Mouse (Mus musculus) heart, adult 9 months (tissue): ENCODE measurements around the gene Tbc1d21.

Experiments
- DNase-seq, 2 experiments: peaks; one replicate each; pipeline ENCODE4 v3.0.0; 2022; ENCODE audit warnings: low spot score in 2 of 2

Gene Tbc1d21

GRCm38 (mm10) chr9:58345963-58346362, 24.3 kb downstream of the Tbc1d21 start:
- DNase-seq, result no peak

DNA sequence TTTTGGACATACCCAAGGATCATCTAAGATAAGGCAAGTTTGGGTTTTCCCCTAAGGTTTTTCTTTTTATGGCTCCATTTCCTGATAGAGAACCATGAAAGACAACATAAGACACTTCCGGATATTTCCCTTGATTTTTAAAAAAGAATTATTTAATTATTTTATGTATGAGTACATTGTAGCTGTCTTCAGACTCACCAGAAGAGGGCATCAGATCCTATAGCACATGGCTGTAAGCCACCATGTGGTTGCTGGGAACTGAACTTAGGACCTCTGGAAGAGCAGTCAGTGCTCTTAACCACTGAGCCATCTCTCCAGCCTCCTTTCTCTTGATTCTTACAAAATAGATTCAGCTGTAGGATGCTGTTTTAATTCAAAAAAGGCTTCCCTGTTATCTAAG, 28.5 kb downstream of the Tbc1d21 start:
- no peak for DNase-seq

DNA sequence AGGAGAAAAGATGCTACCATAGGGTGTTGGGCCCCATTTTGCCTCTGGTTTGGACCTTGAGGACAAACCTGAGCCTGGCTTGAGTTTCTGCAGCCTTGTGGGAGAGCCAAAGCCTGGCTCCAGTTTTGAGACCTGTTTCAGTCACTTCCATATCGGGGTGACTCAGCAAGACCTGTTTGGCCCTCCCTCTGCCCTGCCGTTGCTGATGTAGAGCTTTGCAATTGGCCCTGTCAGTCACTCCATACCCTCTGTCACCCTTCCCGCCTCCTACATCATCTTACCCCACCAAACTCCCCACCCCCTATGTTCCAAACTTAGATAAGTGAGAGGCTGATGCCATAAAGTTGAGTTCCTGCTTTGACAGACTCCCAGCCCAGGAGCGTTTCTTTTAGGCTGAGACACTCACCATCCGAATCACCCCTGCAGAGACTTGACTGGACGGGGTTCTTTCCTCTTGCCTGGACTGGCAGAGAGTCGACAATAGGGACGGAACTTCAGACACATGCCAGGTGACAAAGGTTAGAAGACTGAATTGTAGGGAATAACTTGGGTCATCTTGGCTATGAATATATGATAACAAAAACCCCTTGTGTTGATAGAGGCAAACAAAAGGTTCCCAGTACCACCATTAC, 33.5 kb downstream of the Tbc1d21 start:
- DNase-seq, result no peak

DNA sequence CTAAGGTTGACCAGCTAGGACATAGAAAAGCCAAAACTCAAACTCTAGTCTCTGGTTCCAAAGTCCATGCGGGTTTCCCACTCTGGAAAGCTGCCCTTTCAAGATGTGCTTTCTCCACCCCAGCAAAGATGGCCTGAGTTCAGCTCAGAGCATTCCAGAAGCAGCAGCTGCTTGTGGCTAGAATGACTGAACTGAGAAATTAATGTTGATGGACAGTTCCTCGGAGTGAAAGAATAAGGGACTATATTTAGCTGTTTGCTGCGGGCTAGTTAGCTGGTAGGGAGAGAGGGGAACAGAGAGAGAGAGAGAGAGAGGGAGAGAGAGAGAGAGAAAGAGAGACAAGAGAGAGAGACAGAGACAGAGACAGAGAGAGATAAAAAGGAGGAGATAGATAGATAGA, 39.0 kb downstream of the Tbc1d21 start:
- DNase-seq, result no peak

DNA sequence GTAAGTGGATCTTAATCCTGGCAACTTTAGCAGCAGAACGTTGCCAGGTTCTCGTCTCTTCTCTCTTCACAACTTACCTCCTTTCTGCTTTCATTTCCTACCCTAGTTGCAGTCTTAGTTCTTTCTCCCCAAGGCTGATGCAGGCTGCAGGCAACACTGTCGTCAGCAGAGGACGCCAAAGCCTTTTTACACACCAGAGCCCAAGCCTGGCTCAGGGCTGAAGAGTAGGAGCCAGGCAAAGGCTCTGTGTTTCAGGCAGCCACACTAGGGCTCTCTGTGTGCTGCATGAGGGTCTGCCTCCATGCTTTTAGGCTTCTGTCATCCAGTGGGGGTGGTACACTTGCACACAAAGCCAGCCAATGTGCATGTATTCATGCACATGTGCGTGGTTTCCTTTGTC, 40.0 kb downstream of the Tbc1d21 start:
- no peak for DNase-seq

DNA sequence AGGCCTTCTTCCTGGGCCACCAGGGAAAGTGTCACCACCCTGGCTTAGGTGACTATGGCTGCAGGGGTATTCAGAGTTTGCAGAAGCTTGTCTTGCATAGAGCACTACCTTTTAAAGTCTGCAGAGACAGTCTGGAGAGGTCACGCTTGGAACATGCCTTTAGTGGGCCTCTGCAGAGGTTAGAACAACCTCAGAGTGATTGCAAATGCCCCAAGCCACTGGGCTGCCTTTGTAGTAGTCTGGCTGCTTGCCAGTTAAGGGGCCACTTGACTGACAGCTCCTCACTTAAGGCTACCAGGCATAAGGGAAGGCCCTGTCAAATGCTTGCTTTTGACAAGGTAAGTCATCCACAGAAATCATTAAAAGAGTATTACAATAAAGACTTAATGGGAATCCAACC, 42.9 kb downstream of the Tbc1d21 start:
- no peak for DNase-seq

DNA sequence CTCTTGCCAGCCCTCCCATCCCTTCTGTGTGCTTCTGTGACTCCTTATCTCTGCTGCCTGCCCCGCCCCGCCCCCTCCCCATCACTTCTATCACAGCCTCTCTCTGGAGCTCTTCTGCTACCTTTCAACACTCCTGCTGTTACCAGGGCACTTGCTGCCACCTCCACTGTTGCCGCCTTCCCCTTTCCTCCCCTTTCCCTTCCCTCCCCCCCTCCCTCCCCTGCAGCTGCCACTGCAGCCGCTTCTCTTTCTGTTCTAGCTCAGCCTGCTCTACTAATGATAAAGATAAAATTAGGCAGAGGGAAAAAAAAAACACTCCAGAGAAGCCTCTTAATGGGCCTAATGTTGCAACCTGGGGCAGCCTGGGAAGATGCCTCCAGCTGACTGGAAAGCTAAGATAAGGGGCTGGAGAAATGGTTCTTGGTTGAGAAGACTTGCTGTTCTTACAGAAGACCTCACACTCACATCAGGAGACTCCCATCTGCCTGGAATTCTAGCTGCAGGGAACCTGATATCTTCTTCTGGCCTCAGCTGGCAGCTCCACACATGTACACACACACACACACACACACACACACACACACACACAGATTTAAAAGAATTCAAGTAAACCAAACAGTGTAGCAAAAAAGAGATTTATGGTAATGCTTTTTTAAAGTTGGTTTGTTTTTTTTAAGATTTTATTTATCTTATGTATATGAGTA, 43.6 kb downstream of the Tbc1d21 start:
- DNase-seq, result no peak

DNA sequence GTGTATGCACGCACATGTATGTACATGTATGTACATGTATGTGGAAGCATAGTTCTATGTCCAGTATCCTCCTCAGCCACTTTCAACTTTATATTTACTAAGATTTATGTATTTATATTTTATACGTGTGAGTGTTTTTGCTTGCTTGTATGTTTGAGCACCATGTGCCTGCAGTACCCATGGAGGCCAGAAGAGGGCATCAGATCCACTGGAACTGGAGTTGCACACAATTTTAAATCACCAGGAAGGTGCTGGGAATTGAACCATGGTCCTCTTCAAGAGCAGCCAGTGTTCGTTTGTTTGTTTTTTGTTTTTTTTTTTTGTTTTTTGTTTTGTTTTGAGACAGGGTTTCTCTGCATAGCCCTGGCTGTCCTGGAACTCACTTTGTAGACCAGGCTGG, 48.6 kb downstream of the Tbc1d21 start:
- DNase-seq, result no peak

DNA sequence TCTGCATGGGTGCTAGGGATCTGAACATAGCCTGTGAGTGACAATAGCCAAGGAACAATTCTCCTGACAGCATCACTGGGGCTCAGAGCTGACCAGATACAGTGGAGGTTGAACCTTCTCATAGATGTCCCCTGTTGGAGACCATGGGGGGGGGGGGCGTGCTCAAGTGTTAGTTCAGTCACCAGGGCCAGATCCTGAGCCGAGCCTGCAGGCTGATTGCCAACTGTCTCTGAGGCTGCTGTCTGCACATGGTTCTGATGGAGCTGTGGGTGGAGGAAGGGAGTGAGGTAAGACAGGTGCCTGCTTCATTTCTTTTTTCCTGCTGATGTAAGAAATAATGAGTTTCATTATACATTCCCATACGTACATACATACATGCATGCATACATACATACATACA, 51.9 kb downstream of the Tbc1d21 start:
- no peak for DNase-seq

- no peak for DNase-seq
These were observed 52.9 kb downstream of the Tbc1d21 start for GRCm38 (mm10) chr9:58317381-58317780.

DNA sequence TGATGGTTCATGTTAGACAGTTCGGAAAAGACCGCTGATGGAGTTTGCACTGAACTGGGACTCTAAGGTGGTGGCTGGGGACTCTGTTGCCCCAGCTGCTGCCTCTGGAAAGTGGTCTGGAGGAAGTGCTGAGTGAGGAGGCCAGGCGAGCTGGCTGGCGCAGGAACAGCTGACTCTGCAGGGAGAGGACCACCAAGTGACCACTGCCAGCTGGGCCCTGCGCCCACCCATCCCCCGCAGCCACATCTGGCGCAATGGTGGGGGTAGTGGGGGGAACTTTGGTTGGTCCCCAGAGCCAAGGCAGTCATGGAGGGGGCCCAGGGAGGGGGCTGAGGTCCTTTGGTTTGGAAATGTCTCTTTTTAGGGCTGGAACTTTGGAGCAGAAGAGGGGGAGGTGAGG, 53.5 kb downstream of the Tbc1d21 start:
- DNase-seq, result no peak

GRCm38 (mm10) chr9:58315850-58316249, 54.4 kb downstream of the Tbc1d21 start:
- no peak for DNase-seq

DNA sequence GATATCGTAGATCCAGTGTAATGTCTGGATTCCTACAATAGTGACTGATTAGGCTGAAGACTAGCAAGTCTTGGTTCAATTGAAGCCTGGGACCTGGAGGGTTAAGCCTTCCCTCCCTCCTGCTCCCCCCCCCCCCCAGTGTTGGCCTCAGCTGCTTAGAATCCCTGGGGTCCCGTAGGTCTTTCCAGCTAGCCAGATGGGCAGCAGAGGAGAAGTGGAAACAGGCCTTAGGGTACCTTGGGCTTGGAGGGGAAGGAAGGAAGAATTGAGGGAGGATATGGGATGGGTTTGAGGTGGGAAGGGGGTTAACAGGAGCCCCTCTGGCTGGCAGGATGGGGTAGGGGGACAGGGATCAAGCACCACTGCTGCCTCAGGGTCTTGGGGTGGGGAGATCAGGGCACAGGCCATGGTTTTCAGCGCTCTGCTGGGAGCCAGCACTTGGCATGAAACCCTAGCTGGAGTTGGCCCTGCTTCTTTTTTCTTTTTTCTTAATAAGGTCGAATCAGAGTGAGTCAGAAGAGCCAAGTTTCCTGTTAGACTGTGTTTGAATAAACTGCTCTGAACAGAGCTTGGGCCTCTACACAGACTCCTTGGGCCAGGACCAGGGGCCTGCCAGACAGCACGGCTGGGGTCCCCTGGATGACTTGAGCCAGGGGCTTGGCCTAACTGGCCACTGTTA, 55.4 kb downstream of the Tbc1d21 start:
- peak; percentile 62 for DNase-seq

GRCm38 (mm10) chr9:58312944-58313359, 57.3 kb downstream of the Tbc1d21 start, which contains the start of gene Loxl1:
Loxl1 (minus strand) TSS chr9:58313186.
- DNase-seq, result peak; percentile 74 to 77

DNA sequence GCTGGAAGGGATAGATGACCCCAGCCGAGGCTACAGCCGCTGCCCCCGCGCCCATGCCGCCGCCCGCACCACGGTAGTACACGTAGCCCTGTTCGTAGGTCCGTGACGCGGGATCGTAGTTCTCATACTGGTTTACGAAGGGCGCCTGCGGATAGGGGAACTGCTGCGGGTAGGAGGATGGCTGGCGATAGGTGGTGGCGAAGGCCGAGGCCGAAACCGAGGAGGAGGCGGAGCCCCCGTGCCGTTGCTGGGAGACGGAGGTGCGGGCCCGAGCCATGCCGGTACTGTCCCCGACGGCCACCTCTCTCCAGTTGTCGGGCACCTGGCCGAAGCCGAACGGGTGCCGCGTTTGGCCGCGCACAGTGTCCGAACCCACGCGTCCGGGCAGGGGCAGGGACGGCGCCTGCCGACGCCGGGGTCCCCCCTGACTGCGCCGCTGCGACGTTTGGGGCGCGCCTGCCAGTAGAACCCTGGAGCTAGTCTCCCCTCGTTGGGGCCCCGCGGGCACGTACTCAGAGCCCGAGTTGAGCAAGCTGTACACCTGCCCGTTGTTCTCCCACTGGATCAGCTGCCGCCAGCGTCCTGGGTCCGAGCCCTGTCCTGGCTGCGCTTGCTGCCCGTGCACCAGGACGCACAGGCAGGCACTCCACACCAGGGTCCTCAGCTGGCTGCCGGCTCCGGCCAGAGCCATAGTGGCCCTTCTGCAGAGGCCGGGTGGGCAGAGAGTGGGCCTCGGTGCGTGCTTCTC, 57.9 kb downstream of the Tbc1d21 start:
- DNase-seq, result no peak

DNA sequence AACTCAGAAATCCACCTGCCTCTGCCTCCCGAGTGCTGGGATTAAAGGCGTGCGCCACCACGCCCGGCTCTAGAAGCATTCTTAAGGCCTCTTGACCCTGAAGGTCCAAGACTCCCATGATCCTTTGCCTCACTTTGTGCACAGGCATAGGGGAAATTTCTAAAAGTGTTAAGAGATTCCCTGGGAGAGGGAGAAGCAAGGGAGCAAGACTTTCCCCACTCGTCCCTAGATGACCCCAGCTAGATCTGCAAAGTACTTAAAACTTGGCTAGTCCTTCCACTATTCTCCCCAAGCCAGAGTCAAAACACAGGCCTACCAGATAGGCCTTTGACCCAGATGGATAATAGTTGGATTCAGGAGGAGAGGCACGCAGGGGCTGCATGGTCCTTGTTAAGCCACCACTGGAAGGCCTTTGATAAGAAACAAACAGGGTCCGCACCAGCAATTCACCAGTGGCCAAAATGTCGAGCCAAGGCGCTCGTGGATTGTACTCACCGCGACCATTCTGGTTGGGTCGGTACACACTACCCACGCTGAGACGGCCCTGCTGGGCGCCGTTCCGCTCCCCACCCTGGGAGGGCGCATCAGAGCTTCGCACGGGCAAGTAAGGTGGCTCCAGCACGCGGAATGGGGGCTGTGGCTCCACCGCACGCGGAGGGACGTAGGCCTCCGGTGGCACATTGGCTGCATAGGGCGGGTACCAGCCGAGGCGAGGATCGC, 58.9 kb downstream of the Tbc1d21 start:
- peak in 1 of 2 experiments; percentile 34 for DNase-seq

- DNase-seq, result peak; percentile 74 to 81
These were observed 60.1 kb downstream of the Tbc1d21 start for GRCm38 (mm10) chr9:58310043-58310660.
